Mouse (Mus musculus): ENCODE data around the gene Rbfox2. TPM values are rescaled to one million over a fixed set of nuclear protein-coding genes. Genes with fewer than 3 reads are reported as not detected.
"Not testable (repeated sequence)": the region's sequence is repeated elsewhere in the genome, so short reads cannot be mapped to it uniquely, and the experiment has no call there.

The Rbfox2 gene
- polyA plus RNA-seq, 1 experiment from 2014 or later, result 67.8 TPM

DNA sequence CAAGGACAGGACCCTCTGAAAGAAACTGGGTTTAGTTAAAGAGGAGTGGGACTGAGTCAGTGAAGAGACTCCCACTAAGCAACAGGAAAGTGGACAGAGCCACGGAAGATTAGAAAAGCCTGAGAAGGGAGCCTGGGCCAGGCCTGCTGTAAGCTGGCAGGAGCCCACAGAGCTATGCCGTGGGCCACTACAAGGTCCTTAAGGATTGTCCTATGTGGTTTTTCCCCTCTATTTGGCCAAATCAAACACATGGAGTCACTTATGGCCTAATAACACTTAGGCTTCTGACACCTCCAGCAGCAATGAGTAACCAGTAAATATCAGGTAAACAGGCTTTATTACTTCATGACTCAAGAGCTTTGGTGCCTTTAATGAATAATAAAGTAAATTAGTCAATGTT, 31.2 kb downstream of the Rbfox2 start:
- DNase-seq (ENCODE audit: low spot score), result no peak

DNA sequence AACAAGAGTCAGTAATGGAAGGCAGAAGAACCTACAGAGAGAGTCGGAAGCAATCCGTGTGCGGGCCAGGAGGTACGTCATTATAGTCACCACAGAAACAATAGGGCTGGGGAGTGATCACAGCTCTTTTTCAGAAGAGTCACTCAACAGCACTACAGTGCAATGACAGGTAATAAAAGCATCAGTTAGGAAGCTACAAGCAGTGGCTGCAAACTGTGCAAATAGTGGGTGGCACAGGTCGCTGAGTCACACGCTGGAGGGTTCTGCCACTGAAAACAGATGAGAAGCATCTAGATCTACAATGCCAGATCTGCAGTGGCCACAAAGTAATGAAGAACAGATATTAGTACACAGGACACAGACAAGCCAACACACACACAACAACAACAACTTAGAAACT, 32.9 kb downstream of the Rbfox2 start:
- Histone ChIP-seq H3K4me3 (ENCODE audit: low read depth, low read length) (no peak overlapping the region), H3K9me3 (ENCODE audit: control insufficient read depth, low read length) (no peaks in the 10 kb centered on the region), H3K27me3 (replicated peaks; ENCODE audit: control insufficient read depth, insufficient read depth, low read length) (no peaks in the 10 kb centered on the region), H3K4me2 (ENCODE audit: low read length) (no peak overlapping the region), H3K4me1 (replicated peaks; ENCODE audit: control insufficient read depth, insufficient read depth, low read length) (peaks cover 10% of the 10 kb centered on the region), H3K9ac (ENCODE audit: low read length) (no peak overlapping the region), H3K27ac (ENCODE audit: low read depth) (no peak overlapping the region), H3K36me3 (ENCODE audit: control insufficient read depth, insufficient read depth, low read length) (no peaks in the 10 kb centered on the region)
- ATAC-seq (replicated peaks; ENCODE audit: low FRiP score, low TSS enrichment, low read depth) (peak; percentile 50; the same call in 1 of the 2 replicates), DNase-seq (ENCODE audit: low spot score) (no peak)
- 60% methylated on average over 6 of the region's 6 CpGs for WGBS

More for the DNA sequence above, 31.2 kb downstream of the Rbfox2 start:
- no peak overlapping the region for H3K27ac ChIP-seq (ENCODE audit: low read depth)
- H3K27me3 ChIP-seq (replicated peaks; ENCODE audit: control insufficient read depth, insufficient read depth, low read length), result no peaks in the 10 kb centered on the region
- no peak overlapping the region for H3K4me3 ChIP-seq (ENCODE audit: low read depth, low read length)
- no peak overlapping the region for H3K9ac ChIP-seq (ENCODE audit: low read length)
- no peaks in the 10 kb centered on the region for H3K9me3 ChIP-seq (ENCODE audit: control insufficient read depth, low read length)
- WGBS, result 79% methylated on average over 2 of the region's 2 CpGs
- H3K4me2 ChIP-seq (ENCODE audit: low read length), result no peak overlapping the region
- ATAC-seq (replicated peaks; ENCODE audit: low FRiP score, low TSS enrichment, low read depth), result no peak
- H3K36me3 ChIP-seq (ENCODE audit: control insufficient read depth, insufficient read depth, low read length), result no peaks in the 10 kb centered on the region
- H3K4me1 ChIP-seq (replicated peaks; ENCODE audit: control insufficient read depth, insufficient read depth, low read length), result peaks cover 10% of the 10 kb centered on the region

DNA sequence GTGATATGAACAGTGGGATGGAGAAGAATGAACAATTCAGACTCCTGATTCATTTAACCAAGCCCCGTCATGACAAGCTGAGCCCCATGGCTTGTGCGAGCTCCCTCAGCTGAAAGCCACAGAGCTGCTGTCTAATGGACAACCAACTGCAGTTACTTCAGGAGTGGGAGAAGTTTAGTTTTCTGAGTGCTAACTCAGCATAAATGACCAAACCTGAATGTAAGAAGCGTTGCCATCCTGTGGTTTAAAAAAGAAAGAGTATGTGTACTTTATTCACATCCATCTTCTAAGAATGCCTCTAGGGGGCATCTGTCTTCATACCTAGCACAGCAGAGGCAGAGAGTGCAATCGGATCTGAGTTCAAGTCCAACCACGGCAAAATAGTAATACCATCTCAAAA, 35.5 kb downstream of the Rbfox2 start:
- Histone ChIP-seq H3K27ac (ENCODE audit: low read depth) (no peak overlapping the region), H3K4me1 (replicated peaks; ENCODE audit: control insufficient read depth, insufficient read depth, low read length) (peaks cover 10% of the 10 kb centered on the region), H3K9me3 (ENCODE audit: control insufficient read depth, low read length) (no peaks in the 10 kb centered on the region), H3K9ac (ENCODE audit: low read length) (no peak overlapping the region), H3K36me3 (ENCODE audit: control insufficient read depth, insufficient read depth, low read length) (no peaks in the 10 kb centered on the region), H3K27me3 (replicated peaks; ENCODE audit: control insufficient read depth, insufficient read depth, low read length) (no peaks in the 10 kb centered on the region), H3K4me2 (ENCODE audit: low read length) (no peak overlapping the region), H3K4me3 (ENCODE audit: low read depth, low read length) (no peak overlapping the region)
- no peak for ATAC-seq (replicated peaks; ENCODE audit: low FRiP score, low TSS enrichment, low read depth)
- DNase-seq (ENCODE audit: low spot score), result no peak
- 90% methylated on average over 5 of the region's 5 CpGs for WGBS

DNA sequence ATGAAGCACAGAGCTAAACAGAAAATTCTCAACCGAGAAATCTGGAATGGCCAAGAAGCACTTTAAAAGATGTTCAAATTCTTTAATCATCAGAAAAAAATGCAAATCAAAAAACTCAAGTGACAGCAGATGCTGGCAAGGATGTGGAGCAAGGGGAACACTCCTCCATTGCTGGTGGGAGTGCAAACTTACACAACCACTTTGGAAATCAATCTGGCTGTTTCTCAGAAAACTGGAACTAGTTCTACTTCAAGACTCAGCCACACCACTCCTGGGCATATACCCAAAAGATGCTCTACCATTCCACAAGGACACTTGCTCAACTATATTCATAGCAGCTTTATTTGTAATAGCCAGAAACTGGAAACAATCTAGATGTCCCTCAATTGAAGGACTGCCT, 37.3 kb downstream of the Rbfox2 start:
- 71% methylated on average over 1 of the region's 1 CpGs for WGBS
- not testable (repeated sequence) for DNase-seq (ENCODE audit: low spot score); H3K9me3 ChIP-seq (ENCODE audit: control insufficient read depth, low read length); H3K9ac ChIP-seq (ENCODE audit: low read length); H3K27ac ChIP-seq (ENCODE audit: low read depth); H3K36me3 ChIP-seq (ENCODE audit: control insufficient read depth, insufficient read depth, low read length); H3K27me3 ChIP-seq (replicated peaks; ENCODE audit: control insufficient read depth, insufficient read depth, low read length); ATAC-seq (replicated peaks; ENCODE audit: low FRiP score, low TSS enrichment, low read depth); H3K4me2 ChIP-seq (ENCODE audit: low read length); H3K4me3 ChIP-seq (ENCODE audit: low read depth, low read length)
- peaks cover 22% of the 10 kb centered on the region for H3K4me1 ChIP-seq (replicated peaks; ENCODE audit: control insufficient read depth, insufficient read depth, low read length)

DNA sequence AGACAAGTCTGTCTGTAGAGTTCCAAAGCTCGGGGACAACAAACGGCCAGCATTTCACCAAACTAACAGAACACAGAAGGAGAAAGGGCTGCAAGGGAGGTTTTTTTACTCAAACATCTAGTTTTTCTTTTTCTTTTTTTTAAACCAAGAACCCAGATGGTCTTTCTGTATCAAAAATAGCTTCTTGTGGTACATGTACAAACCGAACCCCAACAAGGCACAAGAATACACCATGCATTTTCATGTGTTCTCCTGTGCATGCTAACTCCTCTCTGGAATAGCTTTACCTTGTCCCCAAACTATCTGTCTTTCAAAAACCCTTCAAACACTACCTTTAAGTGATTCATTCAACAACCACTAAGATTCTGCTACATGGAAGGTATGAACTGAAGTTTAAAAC, 38.4 kb downstream of the Rbfox2 start:
- peaks cover 22% of the 10 kb centered on the region for H3K4me1 ChIP-seq (replicated peaks; ENCODE audit: control insufficient read depth, insufficient read depth, low read length)
- H3K9me3 ChIP-seq (ENCODE audit: control insufficient read depth, low read length), result no peaks in the 10 kb centered on the region
- H3K27me3 ChIP-seq (replicated peaks; ENCODE audit: control insufficient read depth, insufficient read depth, low read length), result no peaks in the 10 kb centered on the region
- no peak for DNase-seq (ENCODE audit: low spot score)
- H3K36me3 ChIP-seq (ENCODE audit: control insufficient read depth, insufficient read depth, low read length), result no peaks in the 10 kb centered on the region
- no peak overlapping the region for H3K4me2 ChIP-seq (ENCODE audit: low read length)
- no peak overlapping the region for H3K4me3 ChIP-seq (ENCODE audit: low read depth, low read length)
- H3K9ac ChIP-seq (ENCODE audit: low read length), result no peak overlapping the region
- no peak overlapping the region for H3K27ac ChIP-seq (ENCODE audit: low read depth)
- no peak for ATAC-seq (replicated peaks; ENCODE audit: low FRiP score, low TSS enrichment, low read depth)
- 89% methylated on average over 3 of the region's 3 CpGs for WGBS

DNA sequence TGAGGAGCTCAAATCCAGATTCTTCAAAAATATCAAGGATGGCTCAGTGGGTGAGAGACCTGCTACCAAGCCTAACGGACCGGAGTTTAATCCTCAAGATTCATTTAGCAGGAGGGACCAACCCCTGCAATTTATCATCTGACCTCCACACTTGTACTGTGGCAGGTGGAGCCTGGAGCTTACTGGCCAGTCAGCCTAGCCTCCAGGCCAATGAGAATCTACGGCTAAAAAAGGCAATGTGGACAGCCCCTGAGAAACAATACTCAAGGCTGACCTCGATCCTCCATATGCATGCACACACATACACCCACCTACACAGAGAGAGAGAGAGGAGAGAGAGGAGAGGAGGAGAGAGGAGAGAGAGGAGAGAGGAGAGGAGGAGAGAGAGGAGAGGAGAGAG, 41.5 kb downstream of the Rbfox2 start:
- Histone ChIP-seq H3K4me1 (replicated peaks; ENCODE audit: control insufficient read depth, insufficient read depth, low read length) (peaks cover 22% of the 10 kb centered on the region), H3K4me3 (ENCODE audit: low read depth, low read length) (no peak overlapping the region), H3K27me3 (replicated peaks; ENCODE audit: control insufficient read depth, insufficient read depth, low read length) (no peaks in the 10 kb centered on the region), H3K27ac (ENCODE audit: low read depth) (no peak overlapping the region; the same call in 1 of the 2 replicates), H3K9ac (ENCODE audit: low read length) (no peak overlapping the region), H3K9me3 (ENCODE audit: control insufficient read depth, low read length) (no peaks in the 10 kb centered on the region), H3K4me2 (ENCODE audit: low read length) (no peak overlapping the region), H3K36me3 (ENCODE audit: control insufficient read depth, insufficient read depth, low read length) (no peaks in the 10 kb centered on the region)
- WGBS, result 19% methylated on average over 4 of the region's 4 CpGs
- ATAC-seq (replicated peaks; ENCODE audit: low FRiP score, low TSS enrichment, low read depth), result no peak
- DNase-seq (ENCODE audit: low spot score), result no peak

DNA sequence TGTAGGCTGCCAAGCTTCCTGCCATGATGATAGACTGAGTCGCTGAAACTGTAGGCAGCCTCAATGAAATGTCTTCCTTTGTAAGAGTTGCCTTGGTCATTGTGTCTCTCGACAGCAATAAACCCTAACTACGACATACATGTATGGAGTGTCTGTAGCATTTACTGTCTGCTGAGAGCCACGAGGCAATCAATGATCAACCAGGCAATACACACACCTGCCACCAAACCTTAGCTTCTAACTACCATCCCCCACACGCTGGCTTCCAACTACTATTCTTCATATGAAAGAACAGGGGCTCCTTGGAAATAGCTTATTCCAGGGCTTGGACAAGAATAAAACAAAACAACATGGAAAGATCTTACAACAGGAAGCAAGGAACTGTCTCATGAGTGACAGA, 42.5 kb downstream of the Rbfox2 start:
- 82% methylated on average over 5 of the region's 5 CpGs for WGBS
- Histone ChIP-seq H3K9ac (ENCODE audit: low read length) (no peak overlapping the region), H3K36me3 (ENCODE audit: control insufficient read depth, insufficient read depth, low read length) (no peaks in the 10 kb centered on the region), H3K4me3 (ENCODE audit: low read depth, low read length) (no peak overlapping the region), H3K27ac (ENCODE audit: low read depth) (no peak overlapping the region; the same call in 1 of the 2 replicates), H3K9me3 (ENCODE audit: control insufficient read depth, low read length) (no peaks in the 10 kb centered on the region), H3K27me3 (replicated peaks; ENCODE audit: control insufficient read depth, insufficient read depth, low read length) (no peaks in the 10 kb centered on the region), H3K4me2 (ENCODE audit: low read length) (no peak overlapping the region), H3K4me1 (replicated peaks; ENCODE audit: control insufficient read depth, insufficient read depth, low read length) (peaks cover 22% of the 10 kb centered on the region)
- ATAC-seq (replicated peaks; ENCODE audit: low FRiP score, low TSS enrichment, low read depth), result no peak
- no peak for DNase-seq (ENCODE audit: low spot score)

DNA sequence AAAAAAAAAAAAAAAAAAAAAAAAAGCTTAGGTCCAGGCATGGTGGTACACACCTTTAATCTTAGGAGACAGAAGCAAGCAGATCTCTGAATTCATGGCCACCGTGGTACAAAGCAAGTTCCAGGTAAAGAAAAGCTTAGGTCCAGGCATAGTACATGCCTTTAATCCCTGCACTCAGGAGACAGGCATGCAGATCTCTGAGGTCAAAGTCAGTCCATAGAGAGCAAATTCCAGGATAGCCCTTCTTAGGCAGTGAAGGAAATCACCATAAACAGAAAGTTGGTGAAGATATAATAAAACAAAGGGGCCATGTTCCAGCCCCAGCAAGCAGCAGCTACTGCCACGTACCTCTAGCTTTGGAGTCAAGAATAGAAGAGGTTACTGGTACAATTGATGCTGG, 44.0 kb downstream of the Rbfox2 start:
- DNase-seq (ENCODE audit: low spot score), result no peak
- Histone ChIP-seq H3K9me3 (ENCODE audit: control insufficient read depth, low read length) (no peaks in the 10 kb centered on the region), H3K4me1 (replicated peaks; ENCODE audit: control insufficient read depth, insufficient read depth, low read length) (peaks cover 26% of the 10 kb centered on the region), H3K36me3 (ENCODE audit: control insufficient read depth, insufficient read depth, low read length) (no peaks in the 10 kb centered on the region), H3K9ac (ENCODE audit: low read length) (no peak overlapping the region), H3K27me3 (replicated peaks; ENCODE audit: control insufficient read depth, insufficient read depth, low read length) (no peaks in the 10 kb centered on the region), H3K4me2 (ENCODE audit: low read length) (no peak overlapping the region), H3K4me3 (ENCODE audit: low read depth, low read length) (no peak overlapping the region), H3K27ac (ENCODE audit: low read depth) (no peak overlapping the region)
- WGBS, result 95% methylated on average over 2 of the region's 2 CpGs
- no peak for ATAC-seq (replicated peaks; ENCODE audit: low FRiP score, low TSS enrichment, low read depth)

DNA sequence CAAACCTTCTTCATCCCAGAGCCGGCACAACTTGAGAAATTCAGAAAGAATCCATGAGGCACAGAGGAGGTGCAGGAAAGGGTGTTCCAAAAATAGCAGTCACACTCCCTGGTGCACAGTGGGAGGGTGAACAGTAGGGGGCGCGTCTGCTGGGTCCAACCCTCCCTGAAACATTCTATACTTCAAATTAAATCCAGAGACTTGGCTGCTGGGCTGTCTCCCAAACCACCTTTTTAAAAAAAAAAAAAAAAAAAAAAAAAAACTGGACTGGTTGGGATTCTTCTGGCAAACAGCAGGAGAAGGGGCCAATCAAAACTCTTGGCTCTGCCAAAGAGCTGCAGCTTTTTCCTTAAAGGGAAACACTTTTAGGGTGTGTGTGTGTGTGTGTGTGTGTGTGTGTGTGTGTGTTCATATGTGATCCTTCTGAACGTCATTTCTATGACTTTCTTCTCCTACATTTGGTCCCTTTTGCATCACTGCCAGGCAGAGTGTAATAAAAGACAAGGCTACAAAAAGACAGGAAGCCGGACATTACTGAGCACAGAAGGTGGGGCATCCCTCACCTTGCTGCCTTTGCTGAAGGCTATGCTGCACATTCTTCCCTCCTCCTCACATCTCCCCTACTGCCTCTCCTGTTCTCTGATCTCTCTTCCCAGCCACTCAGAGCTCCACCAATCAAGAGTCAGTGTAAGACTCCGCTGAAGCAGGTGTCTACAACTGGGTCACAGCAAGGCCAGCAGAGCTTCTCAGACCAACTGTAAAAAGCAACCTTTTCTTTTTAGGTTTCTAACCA, 49.2 kb downstream of the Rbfox2 start:
- WGBS, result 23% methylated on average over 6 of the region's 6 CpGs
- H3K4me2 ChIP-seq (ENCODE audit: low read length), result no peak overlapping the region
- H3K4me3 ChIP-seq (ENCODE audit: low read depth, low read length), result no peak overlapping the region
- no peak overlapping the region for H3K27ac ChIP-seq (ENCODE audit: low read depth)
- H3K4me1 ChIP-seq (replicated peaks; ENCODE audit: control insufficient read depth, insufficient read depth, low read length), result peaks cover 37% of the 10 kb centered on the region
- ATAC-seq (replicated peaks; ENCODE audit: low FRiP score, low TSS enrichment, low read depth) (no peak), DNase-seq (ENCODE audit: low spot score) (peak; percentile 70)
- H3K36me3 ChIP-seq (ENCODE audit: control insufficient read depth, insufficient read depth, low read length), result no peaks in the 10 kb centered on the region
- no peak overlapping the region for H3K9ac ChIP-seq (ENCODE audit: low read length)
- no peaks in the 10 kb centered on the region for H3K9me3 ChIP-seq (ENCODE audit: control insufficient read depth, low read length)
- H3K27me3 ChIP-seq (replicated peaks; ENCODE audit: control insufficient read depth, insufficient read depth, low read length), result no peaks in the 10 kb centered on the region
